Mouse (Mus musculus): ENCODE results near the gene Mrps7. TPM values are rescaled to one million over a fixed set of nuclear protein-coding genes. Genes with fewer than 3 reads are reported as not detected.

Mrps7 gene
- polyA plus RNA-seq, 1 experiment from 2014 or later: 49.5 TPM

DNA sequence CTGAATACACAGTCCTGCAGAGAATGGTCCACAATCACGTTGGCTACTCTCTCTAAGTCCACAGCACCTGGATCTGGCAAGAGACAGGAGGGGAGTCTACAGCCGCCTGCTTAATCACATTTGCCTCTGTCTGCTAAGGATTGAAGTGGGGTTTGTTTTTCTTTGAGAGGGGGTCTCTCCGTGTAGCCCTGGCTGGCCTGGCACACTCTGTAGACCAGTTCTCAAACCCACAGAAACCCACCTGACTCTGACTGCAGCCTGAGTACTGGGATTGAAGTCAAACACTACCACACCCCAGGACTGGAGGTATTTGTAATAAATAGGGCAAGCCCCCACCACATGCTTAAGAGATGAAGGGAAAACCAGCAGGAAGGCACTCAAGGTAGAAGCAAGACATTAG lies 5.9 kb downstream of the Mrps7 start:
- Histone ChIP-seq H3K9me3 (replicated peaks) (no peaks in the 10 kb centered on the region), H3K36me3 (replicated peaks) (peaks cover 61% of the 10 kb centered on the region)

DNA sequence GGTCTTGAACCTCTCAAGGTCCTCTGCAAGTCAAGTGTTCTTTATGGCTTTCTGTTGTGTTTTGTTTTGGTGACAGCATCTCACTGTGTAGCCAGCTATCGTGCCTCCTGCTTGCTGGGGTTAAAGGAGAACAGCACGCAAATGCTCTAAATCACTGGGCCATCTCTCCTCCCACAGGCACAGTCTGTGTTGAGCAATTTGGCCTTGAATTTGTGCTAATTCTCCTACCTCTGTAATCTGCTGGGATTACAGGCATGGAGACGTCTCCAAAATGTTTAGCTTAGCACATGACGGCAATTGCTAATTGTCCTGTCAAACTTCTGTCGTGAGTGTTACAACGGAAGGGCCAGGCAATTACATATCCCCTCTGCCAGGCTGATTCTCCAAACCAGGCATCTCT lies 7.4 kb downstream of the Mrps7 start:
- WGBS (ENCODE audit: insufficient replicate concordance): 82% methylated on average over 6 of the region's 6 CpGs
- peak overlapping the region; percentile 82 for H3K4me3 ChIP-seq (replicated peaks)

More for the DNA sequence above, 5.9 kb downstream of the Mrps7 start:
- 63% methylated on average over 3 of the region's 3 CpGs for WGBS (ENCODE audit: insufficient replicate concordance)
- H3K4me3 ChIP-seq (replicated peaks): no peak overlapping the region
- H3K27ac ChIP-seq (replicated peaks): no peak overlapping the region
- no peak for ATAC-seq (ENCODE audit: insufficient read depth)
- H3K27me3 ChIP-seq: no peaks in the 10 kb centered on the region
- H3K4me1 ChIP-seq (replicated peaks): peaks cover 63% of the 10 kb centered on the region
- H3K9ac ChIP-seq: no peak overlapping the region
- H3K4me2 ChIP-seq: no peak overlapping the region

DNA sequence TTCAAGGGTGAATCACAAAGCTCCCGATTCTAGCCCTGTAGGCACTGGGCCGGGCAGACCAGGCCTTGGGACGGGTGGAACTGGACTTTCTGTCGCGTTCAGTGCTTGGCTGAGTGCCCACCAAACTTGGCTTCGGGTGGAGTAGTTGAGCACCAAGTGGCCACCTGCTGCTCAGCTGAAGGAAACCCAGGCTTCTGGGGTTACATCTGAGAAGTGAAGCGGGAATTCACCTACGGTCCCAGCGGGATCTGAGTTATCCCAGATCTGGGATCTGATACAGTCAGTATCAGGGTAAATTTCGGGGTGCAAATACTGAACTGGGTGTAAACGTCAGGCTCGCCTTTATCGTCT lies 8.3 kb downstream of the Mrps7 start:
- peak overlapping the region; percentile 89 for H3K9ac ChIP-seq
- no peaks in the 10 kb centered on the region for H3K27me3 ChIP-seq
- H3K9me3 ChIP-seq (replicated peaks): no peaks in the 10 kb centered on the region
- H3K27ac ChIP-seq (replicated peaks): peak overlapping the region; percentile 99
- peak; percentile 32 for ATAC-seq (ENCODE audit: insufficient read depth)
- peak overlapping the region; percentile 86 for H3K4me2 ChIP-seq
- peaks cover 56% of the 10 kb centered on the region for H3K36me3 ChIP-seq (replicated peaks)
- H3K4me1 ChIP-seq (replicated peaks): peaks cover 47% of the 10 kb centered on the region
- under 1% methylated on average over 13 of the region's 13 CpGs for WGBS (ENCODE audit: insufficient replicate concordance)
- H3K4me3 ChIP-seq (replicated peaks): peak overlapping the region; percentile 82

More for the DNA sequence above, 7.4 kb downstream of the Mrps7 start:
- H3K27ac ChIP-seq (replicated peaks): 0 out of 2 replicates have a peak overlapping the region, but pooled peaks have one; percentile 99
- peaks cover 47% of the 10 kb centered on the region for H3K4me1 ChIP-seq (replicated peaks)
- no peaks in the 10 kb centered on the region for H3K27me3 ChIP-seq
- no peaks in the 10 kb centered on the region for H3K9me3 ChIP-seq (replicated peaks)
- no peak for ATAC-seq (ENCODE audit: insufficient read depth)
- H3K4me2 ChIP-seq: peak overlapping the region; percentile 86
- peaks cover 61% of the 10 kb centered on the region for H3K36me3 ChIP-seq (replicated peaks)
- H3K9ac ChIP-seq: no peak overlapping the region; the same call in 1 of the 2 replicates

DNA sequence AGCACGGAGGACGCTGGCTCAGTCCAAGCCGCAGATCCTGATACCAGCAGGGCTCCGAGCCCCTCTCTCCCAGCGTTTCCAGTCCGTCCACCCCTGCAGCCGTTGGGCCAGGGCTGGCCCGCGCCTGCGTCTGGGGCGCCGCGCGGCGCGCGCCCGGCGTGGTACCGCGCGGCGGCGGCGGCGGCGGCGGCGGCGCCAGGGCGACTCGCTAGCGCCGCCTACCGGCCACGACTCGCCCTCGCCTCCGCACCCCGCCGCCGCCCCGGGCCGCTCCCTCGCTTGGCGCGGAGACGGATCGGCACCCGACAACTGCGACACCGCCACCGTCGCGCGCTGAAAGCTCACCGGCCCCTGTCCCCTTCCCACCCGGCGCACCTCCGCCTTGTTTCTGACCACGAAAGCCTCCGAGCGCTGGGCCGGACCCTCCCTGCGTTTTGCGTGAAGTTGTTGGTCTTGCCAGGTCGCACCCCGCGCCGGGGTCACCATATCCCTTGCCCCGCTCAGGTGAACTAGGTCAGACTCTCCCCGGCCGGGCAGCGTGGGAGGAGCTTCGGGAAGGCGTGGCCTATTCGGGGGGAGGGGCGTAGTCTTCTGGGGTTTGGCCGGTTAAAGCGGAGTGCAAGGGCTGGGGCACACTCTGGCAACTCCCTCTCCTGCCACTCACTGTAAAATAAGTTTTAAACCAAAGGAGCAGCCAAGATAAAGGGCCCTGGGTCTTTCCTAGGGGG lies 8.8 kb downstream of the Mrps7 start, which contains the start of gene Mif4gd:
Mif4gd (minus strand) TSS at position 560 of the 728 bp plus-strand sequence.
- H3K27ac ChIP-seq (replicated peaks): peak within 1 kb of the TSS; percentile 99
- H3K9ac ChIP-seq: peak within 1 kb of the TSS; percentile 89
- peaks cover 48% of the 10 kb centered on the region for H3K4me1 ChIP-seq (replicated peaks)
- ATAC-seq (ENCODE audit: insufficient read depth): peak; percentile 87
- H3K4me3 ChIP-seq (replicated peaks): peak within 1 kb of the TSS; percentile 82
- H3K4me2 ChIP-seq: peak within 1 kb of the TSS; percentile 86
- peaks cover 51% of the 10 kb centered on the region for H3K36me3 ChIP-seq (replicated peaks)
- no peaks in the 10 kb centered on the region for H3K27me3 ChIP-seq
- H3K9me3 ChIP-seq (replicated peaks): no peaks in the 10 kb centered on the region
- WGBS (ENCODE audit: insufficient replicate concordance): under 1% methylated on average over 80 of the region's 80 CpGs

DNA sequence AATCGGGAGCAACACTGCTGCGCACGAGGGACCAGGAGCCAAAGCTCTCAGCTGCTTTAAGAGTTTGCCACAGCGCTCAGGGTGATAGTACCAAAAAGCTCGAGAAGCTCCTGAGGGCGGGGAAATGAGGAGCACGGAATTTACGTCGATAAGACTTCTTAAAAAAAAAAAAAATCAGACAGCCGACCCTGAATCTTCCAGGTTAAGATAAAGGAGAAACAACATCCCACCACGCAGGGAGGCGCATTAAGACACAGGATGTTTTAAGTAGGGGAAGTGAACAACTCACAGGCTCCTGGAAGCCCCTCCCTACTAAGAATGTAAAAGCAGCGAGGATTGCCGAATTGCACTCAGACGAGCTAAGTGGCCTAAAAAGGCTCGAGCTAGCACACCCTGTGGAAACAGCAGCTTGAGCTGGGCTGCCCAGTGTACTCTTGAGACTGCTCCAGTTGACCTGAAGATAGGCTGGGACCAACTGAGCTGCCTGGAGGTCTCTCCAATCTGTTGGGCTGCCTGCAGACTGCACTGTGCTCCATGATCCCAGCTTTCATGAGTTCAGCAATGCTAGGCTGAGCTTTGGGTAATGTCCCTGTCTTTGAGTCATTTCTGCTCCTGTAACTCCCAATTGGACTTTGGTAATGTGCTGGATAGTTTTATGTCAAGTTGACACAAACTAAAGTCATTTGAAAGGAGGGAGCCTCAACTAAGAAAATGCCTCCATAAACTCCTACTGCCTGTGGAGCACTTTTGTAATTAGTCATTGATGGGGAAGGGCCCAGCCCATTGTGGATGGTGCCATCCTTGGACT lies 9.6 kb downstream of the Mrps7 start:
- peak overlapping the region; percentile 82 for H3K4me3 ChIP-seq (replicated peaks)
- peaks cover 49% of the 10 kb centered on the region for H3K4me1 ChIP-seq (replicated peaks)
- H3K4me2 ChIP-seq: peak overlapping the region; percentile 86
- no peaks in the 10 kb centered on the region for H3K27me3 ChIP-seq
- peaks cover 47% of the 10 kb centered on the region for H3K36me3 ChIP-seq (replicated peaks)
- peak overlapping the region; percentile 89 for H3K9ac ChIP-seq
- WGBS (ENCODE audit: insufficient replicate concordance): under 1% methylated on average over 16 of the region's 16 CpGs
- peak; percentile 20 for ATAC-seq (ENCODE audit: insufficient read depth)
- no peaks in the 10 kb centered on the region for H3K9me3 ChIP-seq (replicated peaks)
- peak overlapping the region; percentile 99 for H3K27ac ChIP-seq (replicated peaks)

DNA sequence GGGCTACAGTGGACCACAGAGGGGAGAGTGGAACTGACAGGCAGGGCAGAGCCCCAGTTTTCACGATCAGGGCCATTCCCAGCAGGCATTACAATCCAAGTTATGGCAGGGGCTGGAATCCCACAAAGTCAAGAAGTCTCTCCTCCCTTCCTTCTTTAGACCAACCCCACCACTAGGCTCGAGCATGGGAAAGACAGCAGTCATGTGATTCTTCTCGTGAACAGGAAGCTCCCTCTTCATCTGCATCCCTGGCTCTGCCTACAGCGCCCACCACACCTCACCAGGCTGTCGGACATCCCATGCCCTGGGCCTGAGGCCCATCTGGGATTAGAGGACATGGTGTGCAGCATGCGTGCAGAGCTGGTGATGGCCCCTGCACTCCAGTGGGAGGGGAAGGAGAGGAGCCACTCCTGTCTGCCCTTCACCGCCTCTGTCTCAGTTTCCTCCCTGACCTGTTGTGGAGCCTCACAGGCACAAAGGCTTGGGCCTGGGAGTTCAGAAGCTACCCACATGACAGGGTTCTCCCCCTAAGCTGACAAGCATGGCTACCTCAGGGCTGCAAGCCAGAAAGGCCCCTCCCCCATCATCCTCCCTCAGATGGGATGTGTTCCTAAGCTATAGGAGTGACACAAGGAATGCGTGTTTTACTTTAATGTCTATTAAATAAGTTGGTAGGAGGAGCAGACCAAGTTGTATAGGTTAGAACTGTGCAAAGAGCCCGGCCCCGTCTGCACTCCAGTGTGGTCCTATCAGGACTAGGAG lies 10.8 kb downstream of the Mrps7 start:
- Histone ChIP-seq H3K4me1 (replicated peaks) (peaks cover 43% of the 10 kb centered on the region), H3K4me2 (no peak overlapping the region), H3K36me3 (replicated peaks) (peaks cover 41% of the 10 kb centered on the region), H3K9me3 (replicated peaks) (no peaks in the 10 kb centered on the region), H3K9ac (no peak overlapping the region), H3K4me3 (replicated peaks) (no peak overlapping the region), H3K27ac (replicated peaks) (0 out of 2 replicates have a peak overlapping the region, but pooled peaks have one; percentile 19), H3K27me3 (no peaks in the 10 kb centered on the region)
- ATAC-seq (ENCODE audit: insufficient read depth): no peak
- 72% methylated on average over 10 of the region's 10 CpGs for WGBS (ENCODE audit: insufficient replicate concordance)

DNA sequence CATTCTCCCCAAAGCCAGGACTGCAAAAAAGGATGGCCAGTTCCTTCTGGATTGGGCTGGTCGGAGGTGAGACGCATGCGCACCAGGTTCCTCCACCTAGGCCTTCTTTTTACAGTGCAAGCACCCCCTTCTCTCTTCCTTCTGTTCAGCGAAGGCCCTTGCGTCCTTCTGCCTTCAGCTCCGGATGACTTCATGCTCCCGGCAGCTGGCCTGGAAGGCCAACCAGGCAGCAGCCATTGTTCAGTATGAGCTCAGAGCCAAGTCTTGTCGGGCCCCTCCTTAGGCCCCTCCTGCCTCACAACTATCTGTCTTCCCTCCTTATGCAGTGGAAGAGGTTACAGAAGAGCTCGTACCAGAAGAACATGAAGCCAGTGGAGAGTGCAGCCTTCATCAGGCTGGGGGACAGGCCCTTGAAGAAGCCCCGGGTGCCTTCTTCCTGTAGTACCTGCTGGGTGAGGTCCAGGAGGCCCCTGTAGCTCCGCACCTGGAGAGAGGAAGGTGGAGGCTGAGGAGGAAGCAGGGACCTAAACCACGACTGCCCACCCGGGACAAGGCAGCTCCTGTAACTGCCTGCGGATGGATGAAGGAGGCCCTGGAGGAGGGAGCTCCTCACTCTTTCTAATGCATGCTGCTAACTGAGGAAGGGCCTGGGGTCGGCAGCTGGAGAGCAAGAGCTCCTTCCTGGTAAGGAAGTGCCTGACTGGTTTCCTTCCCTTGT lies 11.5 kb downstream of the Mrps7 start:
- no peak overlapping the region for H3K27ac ChIP-seq (replicated peaks)
- no peak for ATAC-seq (ENCODE audit: insufficient read depth)

DNA sequence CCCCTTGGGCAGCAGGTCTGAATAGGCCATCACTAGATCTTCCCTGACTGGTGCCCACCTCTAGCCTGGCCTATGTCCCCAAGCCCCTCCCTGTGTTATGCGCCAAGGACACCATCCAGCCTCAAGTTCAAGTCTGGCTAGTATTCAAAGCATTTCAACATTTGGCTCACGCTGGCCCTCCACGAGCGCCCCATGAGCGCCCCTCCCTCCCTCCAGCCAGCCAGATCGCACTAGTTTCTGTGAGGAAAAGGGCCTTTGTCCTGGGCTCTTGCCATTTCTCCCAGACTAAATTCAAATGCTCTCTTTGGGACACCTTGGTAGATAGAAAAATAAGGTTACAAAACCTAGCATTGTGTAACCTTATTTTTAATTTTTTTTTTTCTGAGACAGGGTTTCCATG lies 12.2 kb downstream of the Mrps7 start:
- no peak for ATAC-seq (ENCODE audit: insufficient read depth)
- Histone ChIP-seq H3K4me3 (replicated peaks) (no peak overlapping the region), H3K27me3 (no peaks in the 10 kb centered on the region), H3K4me2 (no peak overlapping the region), H3K36me3 (replicated peaks) (peaks cover 44% of the 10 kb centered on the region), H3K9me3 (replicated peaks) (no peaks in the 10 kb centered on the region), H3K4me1 (replicated peaks) (peaks cover 33% of the 10 kb centered on the region), H3K9ac (no peak overlapping the region), H3K27ac (replicated peaks) (no peak overlapping the region)
- 86% methylated on average over 6 of the region's 6 CpGs for WGBS (ENCODE audit: insufficient replicate concordance)

More for the DNA sequence above, 11.5 kb downstream of the Mrps7 start:
- Histone ChIP-seq H3K4me3 (replicated peaks) (no peak overlapping the region), H3K4me2 (no peak overlapping the region), H3K9me3 (replicated peaks) (no peaks in the 10 kb centered on the region), H3K36me3 (replicated peaks) (peaks cover 43% of the 10 kb centered on the region), H3K27me3 (no peaks in the 10 kb centered on the region), H3K9ac (no peak overlapping the region), H3K4me1 (replicated peaks) (peaks cover 37% of the 10 kb centered on the region)
- 75% methylated on average over 15 of the region's 15 CpGs for WGBS (ENCODE audit: insufficient replicate concordance)

DNA sequence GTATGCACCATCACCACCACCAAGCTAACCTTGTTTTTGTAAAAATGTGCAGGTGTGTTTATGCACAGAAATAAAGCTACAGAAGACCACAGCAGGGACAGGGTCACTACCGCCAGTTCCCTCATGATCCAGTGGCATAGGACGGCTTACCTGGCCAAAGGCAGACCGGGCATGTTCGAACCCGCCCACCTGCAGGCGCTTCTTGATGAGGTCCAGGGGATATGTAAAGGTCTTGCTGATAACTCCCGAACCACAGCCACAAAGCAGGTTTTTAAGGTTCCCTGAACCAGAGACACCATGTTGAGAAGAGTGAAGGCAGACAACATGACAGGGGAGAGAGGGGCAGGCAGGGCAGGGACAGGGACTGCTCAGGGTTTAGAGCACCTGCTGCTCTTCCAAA lies 12.6 kb downstream of the Mrps7 start:
- no peak for ATAC-seq (ENCODE audit: insufficient read depth)
- H3K9ac ChIP-seq: no peak overlapping the region
- H3K4me3 ChIP-seq (replicated peaks): no peak overlapping the region
- peaks cover 28% of the 10 kb centered on the region for H3K4me1 ChIP-seq (replicated peaks)
- H3K4me2 ChIP-seq: no peak overlapping the region
- H3K9me3 ChIP-seq (replicated peaks): no peaks in the 10 kb centered on the region
- H3K36me3 ChIP-seq (replicated peaks): peaks cover 48% of the 10 kb centered on the region
- H3K27ac ChIP-seq (replicated peaks): no peak overlapping the region
- H3K27me3 ChIP-seq: no peaks in the 10 kb centered on the region
- WGBS (ENCODE audit: insufficient replicate concordance): 74% methylated on average over 7 of the region's 7 CpGs

DNA sequence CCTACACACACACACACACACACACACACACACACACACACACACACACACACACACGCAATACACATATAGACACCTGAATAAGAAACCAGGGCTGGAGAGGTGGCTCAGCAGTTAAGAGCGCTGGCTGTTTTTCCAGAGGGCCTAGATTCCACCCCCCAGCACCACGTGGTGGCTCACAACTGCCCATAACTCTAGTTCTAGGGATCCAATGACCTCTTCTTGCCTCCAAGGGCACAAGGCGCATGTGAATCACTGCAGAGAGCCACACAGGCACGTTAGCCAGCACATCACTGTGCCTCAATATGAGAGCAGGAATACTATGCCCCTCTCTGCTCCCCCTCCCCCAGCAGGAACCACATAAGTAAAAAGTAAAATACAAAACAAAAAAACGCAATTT lies 13.2 kb downstream of the Mrps7 start:
- no peak for ATAC-seq (ENCODE audit: insufficient read depth)

More for the DNA sequence above, 13.2 kb downstream of the Mrps7 start:
- Histone ChIP-seq H3K9ac (no peak overlapping the region), H3K9me3 (replicated peaks) (no peaks in the 10 kb centered on the region), H3K27me3 (no peaks in the 10 kb centered on the region), H3K36me3 (replicated peaks) (peaks cover 48% of the 10 kb centered on the region), H3K4me1 (replicated peaks) (peaks cover 23% of the 10 kb centered on the region), H3K4me2 (no peak overlapping the region), H3K4me3 (replicated peaks) (no peak overlapping the region), H3K27ac (replicated peaks) (no peak overlapping the region)
- WGBS (ENCODE audit: insufficient replicate concordance): 77% methylated on average over 6 of the region's 6 CpGs
